Mouse (Mus musculus): Measurements from ENCODE around the gene Prpf38a.

Gene Prpf38a

GRCm38 (mm10) chr4:108578840-108579742 lies at the start of gene Prpf38a, which contains the start of gene Orc1:
Gene Prpf38a (minus strand): TSS chr4:108579336.
Gene Orc1 (plus strand): TSS chr4:108579423.
- peak; percentile 97 to 99 for DNase-seq (ENCODE audit: low spot score in 2 of 2)

GRCm38 (mm10) chr4:108627066-108627465 lies 47.9 kb upstream of the Prpf38a start:
- DNase-seq (ENCODE audit: low spot score in 2 of 2): no peak

GRCm38 (mm10) chr4:108621504-108621903 lies 42.4 kb upstream of the Prpf38a start:
- DNase-seq (ENCODE audit: low spot score in 2 of 2): peak in 1 of 2 experiments; percentile 47

GRCm38 (mm10) chr4:108620536-108620935 lies 41.4 kb upstream of the Prpf38a start:
- DNase-seq (ENCODE audit: low spot score in 2 of 2): no peak

GRCm38 (mm10) chr4:108619587-108620341 lies 40.6 kb upstream of the Prpf38a start, which contains the start of gene Cc2d1b:
Gene Cc2d1b (plus strand): TSS chr4:108619940.
- DNase-seq (ENCODE audit: low spot score in 2 of 2): peak; percentile 78 to 91

- peak in 1 of 2 experiments; percentile 33 for DNase-seq (ENCODE audit: low spot score in 2 of 2)
These were observed 40.0 kb upstream of the Prpf38a start for GRCm38 (mm10) chr4:108619165-108619564.

GRCm38 (mm10) chr4:108618586-108618985 lies 39.5 kb upstream of the Prpf38a start:
- no peak for DNase-seq (ENCODE audit: low spot score in 2 of 2)

- no peak for DNase-seq (ENCODE audit: low spot score in 2 of 2)
These were observed 31.8 kb upstream of the Prpf38a start for GRCm38 (mm10) chr4:108610935-108611334.

GRCm38 (mm10) chr4:108608651-108609050 lies 29.5 kb upstream of the Prpf38a start:
- no peak for DNase-seq (ENCODE audit: low spot score in 2 of 2)

GRCm38 (mm10) chr4:108601870-108602269 lies 22.7 kb upstream of the Prpf38a start:
- DNase-seq (ENCODE audit: low spot score in 2 of 2): no peak

- no peak for DNase-seq (ENCODE audit: low spot score in 2 of 2)
These were observed 19.2 kb upstream of the Prpf38a start for GRCm38 (mm10) chr4:108598306-108598705.

- DNase-seq (ENCODE audit: low spot score in 2 of 2): no peak
These were observed 16.6 kb upstream of the Prpf38a start for GRCm38 (mm10) chr4:108595785-108596184.

GRCm38 (mm10) chr4:108593376-108593775 lies 14.2 kb upstream of the Prpf38a start:
- DNase-seq (ENCODE audit: low spot score in 2 of 2): no peak

GRCm38 (mm10) chr4:108579743-108580411 lies 741 bp upstream of the Prpf38a start:
- peak in 1 of 2 experiments; percentile 26 for DNase-seq (ENCODE audit: low spot score in 2 of 2)

- DNase-seq (ENCODE audit: low spot score in 2 of 2): no peak
These were observed 6.5 kb downstream of the Prpf38a start for GRCm38 (mm10) chr4:108572644-108573043.

- no peak for DNase-seq (ENCODE audit: low spot score in 2 of 2)
These were observed 14.1 kb downstream of the Prpf38a start for GRCm38 (mm10) chr4:108565026-108565425.

- no peak for DNase-seq (ENCODE audit: low spot score in 2 of 2)
These were observed 39.4 kb downstream of the Prpf38a start for GRCm38 (mm10) chr4:108539701-108540100.
